Mouse (Mus musculus): ENCODE data around the gene Edf1.

The Edf1 gene

GRCm38 (mm10) chr2:25583571-25583970 lies 25.9 kb downstream of the Edf1 start:
- H3K27me3 ChIP-seq (ENCODE audit: insufficient read depth, low read length): peaks cover 34% of the 10 kb centered on the region
- H3K4me1 ChIP-seq (replicated peaks; ENCODE audit: low read depth, low read length): peaks cover 59% of the 10 kb centered on the region
- peaks cover 65% of the 10 kb centered on the region for H3K36me3 ChIP-seq (ENCODE audit: insufficient read depth, low read length)
- H3K4me3 ChIP-seq (replicated peaks; ENCODE audit: low read length): no peak overlapping the region
- H3K9me3 ChIP-seq (ENCODE audit: low read length): no peaks in the 10 kb centered on the region
- no peak for TF ChIP-seq CTCF (conservative IDR thresholded peaks at IDR 0.05; ENCODE audit: low read length)
- TF ChIP-seq POU5F1 (IDR thresholded peaks at IDR 0.05; ENCODE audit: borderline replicate concordance, low read length): no peak
- TF ChIP-seq NANOG (IDR thresholded peaks at IDR 0.05; ENCODE audit: borderline replicate concordance, low read length): no peak

- peaks cover 71% of the 10 kb centered on the region for H3K36me3 ChIP-seq (ENCODE audit: insufficient read depth, low read length)
- H3K4me3 ChIP-seq (replicated peaks; ENCODE audit: low read length): no peak overlapping the region
- peaks cover 53% of the 10 kb centered on the region for H3K4me1 ChIP-seq (replicated peaks; ENCODE audit: low read depth, low read length)
- peaks cover 28% of the 10 kb centered on the region for H3K27me3 ChIP-seq (ENCODE audit: insufficient read depth, low read length)
- TF ChIP-seq CTCF (conservative IDR thresholded peaks at IDR 0.05; ENCODE audit: low read length) (no peak), POU5F1 (IDR thresholded peaks at IDR 0.05; ENCODE audit: borderline replicate concordance, low read length) (no peak), NANOG (IDR thresholded peaks at IDR 0.05; ENCODE audit: borderline replicate concordance, low read length) (no peak)
- H3K9me3 ChIP-seq (ENCODE audit: low read length): no peaks in the 10 kb centered on the region
These were observed 26.5 kb downstream of the Edf1 start for GRCm38 (mm10) chr2:25584152-25584551.

GRCm38 (mm10) chr2:25584856-25585255 lies 27.2 kb downstream of the Edf1 start:
- TF ChIP-seq NANOG (IDR thresholded peaks at IDR 0.05; ENCODE audit: borderline replicate concordance, low read length) (no peak), CTCF (conservative IDR thresholded peaks at IDR 0.05; ENCODE audit: low read length) (no peak), POU5F1 (IDR thresholded peaks at IDR 0.05; ENCODE audit: borderline replicate concordance, low read length) (no peak)
- Histone ChIP-seq H3K4me1 (replicated peaks; ENCODE audit: low read depth, low read length) (peaks cover 47% of the 10 kb centered on the region), H3K9me3 (ENCODE audit: low read length) (no peaks in the 10 kb centered on the region), H3K27me3 (ENCODE audit: insufficient read depth, low read length) (peaks cover 21% of the 10 kb centered on the region), H3K36me3 (ENCODE audit: insufficient read depth, low read length) (peaks cover 78% of the 10 kb centered on the region), H3K4me3 (replicated peaks; ENCODE audit: low read length) (no peak overlapping the region)

- peaks cover 42% of the 10 kb centered on the region for H3K4me1 ChIP-seq (replicated peaks; ENCODE audit: low read depth, low read length)
- TF ChIP-seq NANOG (IDR thresholded peaks at IDR 0.05; ENCODE audit: borderline replicate concordance, low read length) (no peak), POU5F1 (IDR thresholded peaks at IDR 0.05; ENCODE audit: borderline replicate concordance, low read length) (no peak), CTCF (conservative IDR thresholded peaks at IDR 0.05; ENCODE audit: low read length) (no peak)
- H3K27me3 ChIP-seq (ENCODE audit: insufficient read depth, low read length): peaks cover 14% of the 10 kb centered on the region
- H3K4me3 ChIP-seq (replicated peaks; ENCODE audit: low read length): no peak overlapping the region
- H3K9me3 ChIP-seq (ENCODE audit: low read length): no peaks in the 10 kb centered on the region
- peaks cover 85% of the 10 kb centered on the region for H3K36me3 ChIP-seq (ENCODE audit: insufficient read depth, low read length)
These were observed 28.0 kb downstream of the Edf1 start for GRCm38 (mm10) chr2:25585601-25586000.

GRCm38 (mm10) chr2:25587290-25587689 lies 29.6 kb downstream of the Edf1 start:
- H3K36me3 ChIP-seq (ENCODE audit: insufficient read depth, low read length): peaks cover 99% of the 10 kb centered on the region
- H3K4me1 ChIP-seq (replicated peaks; ENCODE audit: low read depth, low read length): peaks cover 27% of the 10 kb centered on the region
- no peak for TF ChIP-seq POU5F1 (IDR thresholded peaks at IDR 0.05; ENCODE audit: borderline replicate concordance, low read length)
- no peak for TF ChIP-seq CTCF (conservative IDR thresholded peaks at IDR 0.05; ENCODE audit: low read length)
- no peak for TF ChIP-seq NANOG (IDR thresholded peaks at IDR 0.05; ENCODE audit: borderline replicate concordance, low read length)
- H3K27me3 ChIP-seq (ENCODE audit: insufficient read depth, low read length): 0 out of 2 replicates have a peak, but pooled peaks cover under 1% of the 10 kb centered on the region
- no peaks in the 10 kb centered on the region for H3K9me3 ChIP-seq (ENCODE audit: low read length)
- H3K4me3 ChIP-seq (replicated peaks; ENCODE audit: low read length): no peak overlapping the region

GRCm38 (mm10) chr2:25588227-25588907 lies 30.7 kb downstream of the Edf1 start:
- peaks cover 16% of the 10 kb centered on the region for H3K4me1 ChIP-seq (replicated peaks; ENCODE audit: low read depth, low read length)
- no peaks in the 10 kb centered on the region for H3K27me3 ChIP-seq (ENCODE audit: insufficient read depth, low read length)
- no peak for TF ChIP-seq CTCF (conservative IDR thresholded peaks at IDR 0.05; ENCODE audit: low read length)
- no peak for TF ChIP-seq POU5F1 (IDR thresholded peaks at IDR 0.05; ENCODE audit: borderline replicate concordance, low read length)
- no peak for TF ChIP-seq NANOG (IDR thresholded peaks at IDR 0.05; ENCODE audit: borderline replicate concordance, low read length)
- no peak overlapping the region for H3K4me3 ChIP-seq (replicated peaks; ENCODE audit: low read length)
- no peaks in the 10 kb centered on the region for H3K9me3 ChIP-seq (ENCODE audit: low read length)
- H3K36me3 ChIP-seq (ENCODE audit: insufficient read depth, low read length): peaks cover 99% of the 10 kb centered on the region

- TF ChIP-seq NANOG (IDR thresholded peaks at IDR 0.05; ENCODE audit: borderline replicate concordance, low read length) (no peak), CTCF (conservative IDR thresholded peaks at IDR 0.05; ENCODE audit: low read length) (peak; percentile 61)
- Histone ChIP-seq H3K9me3 (ENCODE audit: low read length) (no peaks in the 10 kb centered on the region), H3K4me3 (replicated peaks; ENCODE audit: low read length) (no peak overlapping the region), H3K27me3 (ENCODE audit: insufficient read depth, low read length) (no peaks in the 10 kb centered on the region), H3K36me3 (ENCODE audit: insufficient read depth, low read length) (peaks cover 95% of the 10 kb centered on the region), H3K4me1 (replicated peaks; ENCODE audit: low read depth, low read length) (no peaks in the 10 kb centered on the region; the same call in 1 of the 2 replicates)
These were observed 34.2 kb downstream of the Edf1 start for GRCm38 (mm10) chr2:25591863-25592262.

GRCm38 (mm10) chr2:25596765-25597510 lies 39.3 kb downstream of the Edf1 start:
- no peak for TF ChIP-seq POU5F1 (IDR thresholded peaks at IDR 0.05; ENCODE audit: borderline replicate concordance, low read length)
- no peak for TF ChIP-seq CTCF (conservative IDR thresholded peaks at IDR 0.05; ENCODE audit: low read length)
- TF ChIP-seq NANOG (IDR thresholded peaks at IDR 0.05; ENCODE audit: borderline replicate concordance, low read length): no peak
- H3K27me3 ChIP-seq (ENCODE audit: insufficient read depth, low read length): no peaks in the 10 kb centered on the region

More at GRCm38 (mm10) chr2:25596765-25597510, 39.3 kb downstream of the Edf1 start:
- H3K4me3 ChIP-seq (replicated peaks; ENCODE audit: low read length): no peak overlapping the region
- no peaks in the 10 kb centered on the region for H3K9me3 ChIP-seq (ENCODE audit: low read length)
- H3K4me1 ChIP-seq (replicated peaks; ENCODE audit: low read depth, low read length): peaks cover 3% of the 10 kb centered on the region; the same call in 1 of the 2 replicates
- peaks cover 95% of the 10 kb centered on the region for H3K36me3 ChIP-seq (ENCODE audit: insufficient read depth, low read length)
